Mouse (Mus musculus): ENCODE measurements at regions not wholly inside any gene's neighbourhood (a gene's known extent, or its start where the extent isn't known, plus 50 kb on each side); places are given as distances from the start of the nearest gene placed in this dataset.

DNA sequence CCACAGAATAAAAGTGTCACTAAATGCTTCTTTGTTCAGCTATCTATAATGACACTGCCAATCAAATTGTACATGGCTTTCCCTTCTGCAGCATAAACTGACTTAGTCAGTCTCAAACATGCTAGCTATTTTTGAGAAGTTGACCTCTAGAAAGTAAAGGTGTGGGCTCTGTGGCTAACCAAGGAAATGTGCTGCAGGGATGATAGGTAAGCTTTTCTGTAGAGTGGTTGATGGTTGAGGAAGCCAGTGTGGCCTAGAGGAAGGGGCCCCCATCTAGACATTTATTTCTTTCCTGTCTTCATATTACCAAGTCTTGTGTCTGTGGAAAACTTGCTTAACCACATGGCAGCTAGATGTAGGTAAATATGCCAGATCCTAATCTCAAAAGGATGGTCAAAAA is 483.4 kb downstream of the Car8 start:
- Histone ChIP-seq H3K4me1 (ENCODE audit: control insufficient read depth, insufficient read depth) (no peaks in the 10 kb centered on the region), H3K27me3 (ENCODE audit: control insufficient read depth, insufficient read depth, low read length) (no peaks in the 10 kb centered on the region), H3K4me2 (ENCODE audit: low read depth, low read length) (no peak overlapping the region), H3K9me3 (replicated peaks; ENCODE audit: control insufficient read depth, low read length) (no peaks in the 10 kb centered on the region), H3K4me3 (ENCODE audit: low read depth, low read length) (no peak overlapping the region), H3K36me3 (replicated peaks; ENCODE audit: control insufficient read depth, insufficient read depth, low read length) (no peaks in the 10 kb centered on the region), H3K27ac (ENCODE audit: low read depth) (no peak overlapping the region), H3K9ac (replicated peaks; ENCODE audit: low read depth, low read length) (no peak overlapping the region)
- DNase-seq (ENCODE audit: low spot score) (no peak), ATAC-seq (ENCODE audit: insufficient read depth, low read depth) (no peak)
- TF ChIP-seq EP300 (IDR thresholded peaks at IDR 0.05; ENCODE audit: low read depth), result no peak
- TF ChIP-seq CTCF (IDR thresholded peaks at IDR 0.05; ENCODE audit: low read depth), result no peak

DNA sequence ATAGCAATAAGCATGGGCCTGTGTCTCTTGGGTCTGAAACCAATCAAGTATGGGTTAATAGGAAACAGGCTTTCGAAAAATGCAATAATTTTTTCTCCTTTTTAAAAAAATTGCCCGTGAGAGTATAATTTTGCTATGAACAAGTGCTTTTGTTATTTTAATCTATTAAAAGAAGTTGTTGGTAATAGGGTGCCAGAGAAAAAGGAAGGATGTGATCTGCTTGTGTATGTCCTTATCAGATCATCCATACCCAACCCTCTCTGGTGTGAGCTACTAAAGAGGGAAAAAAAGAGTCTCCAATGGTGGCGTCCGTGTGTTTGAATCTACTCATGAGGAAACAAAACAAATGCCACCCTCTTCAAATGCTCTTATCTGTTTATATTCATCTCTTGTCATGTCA is 484.9 kb downstream of the Car8 start:
- H3K9ac ChIP-seq (replicated peaks; ENCODE audit: low read depth, low read length), result no peak overlapping the region
- H3K27ac ChIP-seq (ENCODE audit: low read depth), result no peak overlapping the region
- no peaks in the 10 kb centered on the region for H3K36me3 ChIP-seq (replicated peaks; ENCODE audit: control insufficient read depth, insufficient read depth, low read length)
- H3K9me3 ChIP-seq (replicated peaks; ENCODE audit: control insufficient read depth, low read length), result no peaks in the 10 kb centered on the region
- ATAC-seq (ENCODE audit: insufficient read depth, low read depth) (no peak), DNase-seq (ENCODE audit: low spot score) (no peak)
- no peak overlapping the region for H3K4me2 ChIP-seq (ENCODE audit: low read depth, low read length)
- H3K27me3 ChIP-seq (ENCODE audit: control insufficient read depth, insufficient read depth, low read length), result no peaks in the 10 kb centered on the region
- TF ChIP-seq EP300 (IDR thresholded peaks at IDR 0.05; ENCODE audit: low read depth), result no peak
- no peak for TF ChIP-seq CTCF (IDR thresholded peaks at IDR 0.05; ENCODE audit: low read depth)
- no peaks in the 10 kb centered on the region for H3K4me1 ChIP-seq (ENCODE audit: control insufficient read depth, insufficient read depth)
- 74% methylated on average over 4 of the region's 4 CpGs for WGBS
- no peak overlapping the region for H3K4me3 ChIP-seq (ENCODE audit: low read depth, low read length)

DNA sequence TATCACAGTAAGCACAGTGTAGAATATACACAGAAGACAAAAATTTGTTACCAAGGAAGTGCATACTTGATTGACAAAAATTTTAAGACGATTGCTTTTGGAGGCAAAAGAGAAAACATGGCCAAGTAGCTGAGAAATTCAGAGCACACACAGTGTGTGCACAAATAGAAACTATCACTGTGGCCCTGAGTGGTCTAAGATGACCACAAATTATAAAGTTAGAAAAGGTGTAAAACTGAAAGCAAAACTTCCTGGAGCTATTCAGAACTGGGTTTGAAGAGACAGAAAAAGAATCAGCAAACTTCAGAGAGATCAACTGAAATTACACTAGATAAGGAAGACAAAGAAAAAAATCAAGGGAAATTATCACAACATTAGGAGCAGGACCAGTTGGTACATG is 487.6 kb downstream of the Car8 start:
- Histone ChIP-seq H3K36me3 (replicated peaks; ENCODE audit: control insufficient read depth, insufficient read depth, low read length) (no peaks in the 10 kb centered on the region), H3K9me3 (replicated peaks; ENCODE audit: control insufficient read depth, low read length) (no peaks in the 10 kb centered on the region), H3K27ac (ENCODE audit: low read depth) (no peak overlapping the region), H3K9ac (replicated peaks; ENCODE audit: low read depth, low read length) (no peak overlapping the region), H3K4me1 (ENCODE audit: control insufficient read depth, insufficient read depth) (no peaks in the 10 kb centered on the region), H3K27me3 (ENCODE audit: control insufficient read depth, insufficient read depth, low read length) (no peaks in the 10 kb centered on the region), H3K4me3 (ENCODE audit: low read depth, low read length) (no peak overlapping the region), H3K4me2 (ENCODE audit: low read depth, low read length) (no peak overlapping the region)
- DNase-seq (ENCODE audit: low spot score), result no peak
- no peak for ATAC-seq (ENCODE audit: insufficient read depth, low read depth)
- 57% methylated on average over 1 of the region's 1 CpGs for WGBS
- TF ChIP-seq EP300 (IDR thresholded peaks at IDR 0.05; ENCODE audit: low read depth) (no peak), CTCF (IDR thresholded peaks at IDR 0.05; ENCODE audit: low read depth) (no peak)

DNA sequence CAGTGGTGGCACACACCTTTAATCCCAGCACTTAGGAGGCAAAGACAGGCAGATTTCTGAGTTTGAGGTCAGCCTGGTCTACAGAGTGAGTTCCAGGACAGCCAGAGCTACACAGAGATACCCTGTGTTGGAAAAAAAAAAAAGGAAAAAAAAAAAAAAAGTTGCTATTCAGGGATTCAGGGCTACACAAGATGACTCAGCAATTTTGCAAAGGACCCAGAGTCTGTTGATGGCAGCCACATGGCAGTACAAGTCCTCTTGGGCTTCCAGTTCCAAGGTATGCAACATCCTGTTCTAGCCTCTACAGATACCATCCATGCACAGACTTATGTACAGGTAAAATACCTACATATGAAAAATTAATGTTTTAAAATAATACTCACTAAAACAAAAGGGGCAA is 515.9 kb downstream of the Car8 start:
- no peak for DNase-seq (ENCODE audit: low spot score)
- no peak overlapping the region for H3K4me3 ChIP-seq (ENCODE audit: low read depth, low read length)
- no peaks in the 10 kb centered on the region for H3K36me3 ChIP-seq (replicated peaks; ENCODE audit: control insufficient read depth, insufficient read depth, low read length)
- no peak overlapping the region for H3K9ac ChIP-seq (replicated peaks; ENCODE audit: low read depth, low read length)
- H3K27ac ChIP-seq (ENCODE audit: low read depth), result no peak overlapping the region
- H3K9me3 ChIP-seq (replicated peaks; ENCODE audit: control insufficient read depth, low read length), result no peaks in the 10 kb centered on the region
- H3K4me2 ChIP-seq (ENCODE audit: low read depth, low read length), result no peak overlapping the region
- ATAC-seq (ENCODE audit: insufficient read depth, low read depth), result no peak
- no peak for TF ChIP-seq CTCF (IDR thresholded peaks at IDR 0.05; ENCODE audit: low read depth)
- no peak for TF ChIP-seq EP300 (IDR thresholded peaks at IDR 0.05; ENCODE audit: low read depth)
- H3K27me3 ChIP-seq (ENCODE audit: control insufficient read depth, insufficient read depth, low read length), result no peaks in the 10 kb centered on the region
- no peaks in the 10 kb centered on the region for H3K4me1 ChIP-seq (ENCODE audit: control insufficient read depth, insufficient read depth)

DNA sequence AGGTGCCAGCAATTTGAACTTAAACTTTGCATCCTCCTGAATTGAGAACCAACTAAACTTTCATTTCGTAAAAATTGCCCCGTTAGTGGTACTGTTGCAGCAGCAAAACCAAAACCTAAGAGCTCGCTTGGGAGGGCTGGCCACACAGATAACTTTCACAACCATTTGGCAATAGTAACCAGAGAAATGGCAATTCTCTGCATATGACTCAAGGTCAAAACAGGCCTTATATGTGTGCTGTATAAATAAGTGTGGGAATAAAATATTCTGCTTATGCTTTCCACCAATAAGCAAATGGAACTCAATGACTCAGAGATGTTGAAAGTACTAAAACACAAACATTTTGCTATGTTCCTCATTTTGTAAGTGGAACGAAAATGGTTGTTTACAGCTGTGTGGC is 550.3 kb downstream of the Car8 start:
- no peak for DNase-seq (ENCODE audit: low spot score)
- 77% methylated on average over 4 of the region's 4 CpGs for WGBS
- TF ChIP-seq CTCF (IDR thresholded peaks at IDR 0.05; ENCODE audit: low read depth), result no peak
- TF ChIP-seq EP300 (IDR thresholded peaks at IDR 0.05; ENCODE audit: low read depth), result no peak
- no peak for ATAC-seq (ENCODE audit: insufficient read depth, low read depth)
- Histone ChIP-seq H3K9me3 (replicated peaks; ENCODE audit: control insufficient read depth, low read length) (no peaks in the 10 kb centered on the region), H3K27ac (ENCODE audit: low read depth) (no peak overlapping the region), H3K4me3 (ENCODE audit: low read depth, low read length) (no peak overlapping the region), H3K9ac (replicated peaks; ENCODE audit: low read depth, low read length) (no peak overlapping the region), H3K4me2 (ENCODE audit: low read depth, low read length) (no peak overlapping the region), H3K4me1 (ENCODE audit: control insufficient read depth, insufficient read depth) (no peaks in the 10 kb centered on the region), H3K36me3 (replicated peaks; ENCODE audit: control insufficient read depth, insufficient read depth, low read length) (no peaks in the 10 kb centered on the region), H3K27me3 (ENCODE audit: control insufficient read depth, insufficient read depth, low read length) (no peaks in the 10 kb centered on the region)

DNA sequence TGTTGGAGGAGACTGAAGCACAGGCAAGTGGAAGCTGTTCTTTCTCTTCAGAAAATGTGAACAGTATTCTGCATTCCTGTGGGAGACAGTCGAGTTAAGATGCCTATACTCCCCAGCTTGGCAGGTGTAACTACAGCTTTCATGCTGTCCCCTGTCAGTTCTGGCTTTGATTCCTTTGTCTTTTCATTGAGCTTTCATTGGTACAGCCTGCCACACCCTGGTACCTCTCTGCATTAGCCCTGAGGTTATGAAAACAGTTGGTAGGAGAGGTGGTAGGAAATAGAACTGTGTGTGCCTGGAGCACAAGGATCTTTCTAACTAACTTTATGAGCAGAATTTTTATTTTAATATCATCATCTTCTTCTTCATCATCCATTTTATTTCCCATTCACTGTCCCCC is 551.6 kb downstream of the Car8 start:
- Histone ChIP-seq H3K4me2 (ENCODE audit: low read depth, low read length) (no peak overlapping the region), H3K9ac (replicated peaks; ENCODE audit: low read depth, low read length) (no peak overlapping the region), H3K4me3 (ENCODE audit: low read depth, low read length) (no peak overlapping the region), H3K36me3 (replicated peaks; ENCODE audit: control insufficient read depth, insufficient read depth, low read length) (no peaks in the 10 kb centered on the region), H3K9me3 (replicated peaks; ENCODE audit: control insufficient read depth, low read length) (no peaks in the 10 kb centered on the region), H3K27me3 (ENCODE audit: control insufficient read depth, insufficient read depth, low read length) (no peaks in the 10 kb centered on the region), H3K27ac (ENCODE audit: low read depth) (no peak overlapping the region), H3K4me1 (ENCODE audit: control insufficient read depth, insufficient read depth) (no peaks in the 10 kb centered on the region)
- 83% methylated on average over 1 of the region's 1 CpGs for WGBS
- no peak for DNase-seq (ENCODE audit: low spot score)
- TF ChIP-seq EP300 (IDR thresholded peaks at IDR 0.05; ENCODE audit: low read depth) (no peak), CTCF (IDR thresholded peaks at IDR 0.05; ENCODE audit: low read depth) (no peak)
- ATAC-seq (ENCODE audit: insufficient read depth, low read depth), result no peak

Data from heart, postnatal 0 days (tissue).